Comparison of ENCODE assay signal across 10 mouse cellular contexts in genomic region chr8:120505619-120506310, GRCm38 (mm10).
DNase-seq lines count a peak whose midpoint lies in the region; ATAC-seq lines count a peak whose summit lies in the region.
"Had no signal": no experiment of that assay in that cellular context is flagged by ENCODE, and none has a peak within 500 bp of the region (broad histone marks: within the 10 kb centered on the region; RNA-seq: fewer than 3 reads in every experiment).

No protein-coding gene starts in this region.

- no peaks in the 10 kb centered on the region for H3K9me3 ChIP-seq in heart, embryonic 11.5 days (replicated peaks; ENCODE audit: control insufficient read depth, low read length)
- no peaks in the 10 kb centered on the region for H3K9me3 ChIP-seq in heart, embryonic 15.5 days (replicated peaks)
- H3K9me3 ChIP-seq in liver, embryonic 15.5 days (replicated peaks): no peaks in the 10 kb centered on the region

- peaks cover 81% of the 10 kb centered on the region for H3K4me1 ChIP-seq in heart, embryonic 11.5 days (ENCODE audit: control insufficient read depth, insufficient read depth, low read length)
- H3K4me1 ChIP-seq in brown adipose tissue, adult 24 weeks (ENCODE audit: control insufficient read depth, insufficient read depth, insufficient read length, low read length): peaks cover 48% of the 10 kb centered on the region
- peaks cover 89% of the 10 kb centered on the region for H3K4me1 ChIP-seq in heart, embryonic 15.5 days (replicated peaks)
- H3K4me1 ChIP-seq in liver, embryonic 15.5 days (replicated peaks): peaks cover 99% of the 10 kb centered on the region

- peak overlapping the region; percentile 65 for H3K4me2 ChIP-seq in heart, embryonic 11.5 days
- peak overlapping the region; percentile 54 for H3K4me2 ChIP-seq in heart, embryonic 15.5 days
- H3K4me2 ChIP-seq in liver, embryonic 15.5 days: peak overlapping the region; percentile 45; the same call in 1 of the 2 replicates

- peak overlapping the region; percentile 26; the same call in 1 of the 2 replicates for H3K4me3 ChIP-seq in heart, embryonic 11.5 days (ENCODE audit: low read depth, low read length)
- H3K4me3 ChIP-seq in brown adipose tissue, adult 24 weeks (ENCODE audit: insufficient read depth, low read depth, low read length): peak overlapping the region; percentile 42
- peak overlapping the region; percentile 25; the same call in 1 of the 2 replicates for H3K4me3 ChIP-seq in heart, embryonic 15.5 days
- no peak overlapping the region for H3K4me3 ChIP-seq in liver, embryonic 15.5 days (replicated peaks)

- ATAC-seq in heart, embryonic 11.5 days (replicated peaks; ENCODE audit: insufficient number of reproducible peaks, low FRiP score, low TSS enrichment): no peak
- no peak for ATAC-seq in heart, embryonic 15.5 days (replicated peaks; ENCODE audit: insufficient number of reproducible peaks, insufficient read depth, low FRiP score, low read depth)
- no peak for ATAC-seq in liver, embryonic 15.5 days (ENCODE audit: insufficient read depth)

- peak overlapping the region; percentile 69 for H3K9ac ChIP-seq in heart, embryonic 11.5 days (ENCODE audit: low read depth, low read length)
- peak overlapping the region; percentile 43; the same call in 1 of the 2 replicates for H3K9ac ChIP-seq in heart, embryonic 15.5 days
- H3K9ac ChIP-seq in liver, embryonic 15.5 days: no peak overlapping the region

- H3K27ac ChIP-seq in heart, embryonic 11.5 days (ENCODE audit: low read depth, low read length): peak overlapping the region; percentile 87
- H3K27ac ChIP-seq in brown adipose tissue, adult 24 weeks (replicated peaks; ENCODE audit: low read depth, low read length): peak overlapping the region; percentile 64; the same call in 1 of the 2 replicates
- H3K27ac ChIP-seq in heart, embryonic 15.5 days: peak overlapping the region; percentile 84
- no peak overlapping the region for H3K27ac ChIP-seq in liver, embryonic 15.5 days (replicated peaks)

- no peaks in the 10 kb centered on the region for H3K36me3 ChIP-seq in heart, embryonic 11.5 days (ENCODE audit: control insufficient read depth, insufficient read depth, low read length)
- no peaks in the 10 kb centered on the region for H3K36me3 ChIP-seq in heart, embryonic 15.5 days
- H3K36me3 ChIP-seq in liver, embryonic 15.5 days (replicated peaks): peaks cover 8% of the 10 kb centered on the region; the same call in 1 of the 2 replicates

- 45% methylated on average over 23 of the region's 23 CpGs for WGBS in heart, embryonic 11.5 days (ENCODE audit: insufficient replicate concordance)
- 45% methylated on average over 23 of the region's 23 CpGs for WGBS in heart, embryonic 15.5 days
- 54% methylated on average over 23 of the region's 23 CpGs for WGBS in liver, embryonic 15.5 days (ENCODE audit: insufficient replicate concordance)

- DNase-seq in heart, adult 8-10 months (ENCODE audit: low spot score): no peak
- no peak for DNase-seq in ovary, postnatal 10 days (ENCODE audit: low spot score)
- no peak for DNase-seq in c-Kit-positive CD71-positive TER-119-positive erythroid progenitor cells, embryonic 14.5 days (ENCODE audit: low spot score)
- DNase-seq in adrenal gland, adult 18-20 months (ENCODE audit: low spot score in 2 of 2): no peak
- DNase-seq: layer of hippocampus, adult 9-11 months; right cerebral cortex, adult 18-20 months had no signal

- no peaks in the 10 kb centered on the region for H3K27me3 ChIP-seq in heart, embryonic 11.5 days (ENCODE audit: control insufficient read depth, insufficient read depth, low read length)
- H3K27me3 ChIP-seq in heart, embryonic 15.5 days: no peaks in the 10 kb centered on the region
- no peaks in the 10 kb centered on the region for H3K27me3 ChIP-seq in liver, embryonic 15.5 days
